Mouse (Mus musculus) hindbrain, embryonic 10.5 days (tissue): ENCODE data around the gene Mutyh. TPM values are rescaled to one million over a fixed set of nuclear protein-coding genes. Genes with fewer than 3 reads are reported as not detected.
A peak's percentile ranks its signal among the peaks of the same experiment; 100 is the strongest.

Experiments used
- DNase-seq: peaks from one replicate; pipeline ENCODE4 v3.0.0-alpha.2; 2017; ENCODE audit warnings: low spot score
- H3K27ac ChIP-seq: fragments of 300-500 bp; sonication (generic); 2 replicates; pipeline ENCODE4 v1.5.1; 2016; ENCODE audit warnings: mild to moderate bottlenecking, moderate library complexity
- H3K27me3 ChIP-seq: fragments of 300-500 bp; sonication (generic); 2 replicates; pipeline ENCODE4 v1.6.1; 2016; ENCODE audit warnings: mild to moderate bottlenecking; ENCODE audit not compliant: poor library complexity, insufficient read depth, severe bottlenecking
- H3K36me3 ChIP-seq: fragments of 300-500 bp; sonication (generic); 2 replicates; pipeline ENCODE4 v1.6.1; 2016; ENCODE audit warnings: mild to moderate bottlenecking, moderate library complexity
- H3K4me1 ChIP-seq: fragments of 300-500 bp; sonication (generic); replicated peaks from 2 replicates; pipeline ENCODE4 v1.6.1; 2016; ENCODE audit warnings: mild to moderate bottlenecking
- H3K4me3 ChIP-seq: fragments of 300-500 bp; sonication (generic); 2 replicates; pipeline ENCODE4 v1.5.1; 2016; ENCODE audit warnings: mild to moderate bottlenecking, moderate library complexity
- H3K9me3 ChIP-seq: fragments of 300-500 bp; sonication (generic); 2 replicates; pipeline ENCODE4 v1.6.1; 2016; ENCODE audit warnings: mild to moderate bottlenecking, moderate library complexity
- WGBS: fragments of 180-500 bp; shearing (Covaris S2); methylation state at CpG from one replicate; pipeline ENCODE4 v1.1.7; 2016; 5-methylcytosine and 5-hydroxymethylcytosine counted together
- polyA plus RNA-seq: library from polyadenylated mRNA; unstranded; fragments of >200 nt; fragmentation: Nextera tagmentation; extraction: Ambion mirVana; gene quantifications from 2 replicates; pipeline ENCODE4 v1.2.1, GENCODE M21; 2016

Mutyh gene
- polyA plus RNA-seq, 1 experiment from 2014 or later: 23.1 TPM

GRCm38 (mm10) chr4:116792453-116792852 lies 15.1 kb upstream of the Mutyh start:
- H3K36me3 ChIP-seq: no peaks in the 10 kb centered on the region
- DNase-seq: no peak
- H3K4me1 ChIP-seq: no peaks in the 10 kb centered on the region
- H3K27me3 ChIP-seq: no peaks in the 10 kb centered on the region
- no peak overlapping the region for H3K27ac ChIP-seq
- WGBS: 91% methylated on average over 8 of the region's 8 CpGs
- no peak overlapping the region for H3K4me3 ChIP-seq
- H3K9me3 ChIP-seq: no peaks in the 10 kb centered on the region

- Histone ChIP-seq H3K27me3 (no peaks in the 10 kb centered on the region), H3K9me3 (no peaks in the 10 kb centered on the region), H3K4me3 (no peak overlapping the region), H3K36me3 (no peaks in the 10 kb centered on the region), H3K27ac (no peak overlapping the region), H3K4me1 (no peaks in the 10 kb centered on the region)
- 74% methylated on average over 2 of the region's 2 CpGs for WGBS
- no peak for DNase-seq
Measured at GRCm38 (mm10) chr4:116794273-116794672, 13.2 kb upstream of the Mutyh start.

GRCm38 (mm10) chr4:116796442-116797110 lies 10.9 kb upstream of the Mutyh start:
- Histone ChIP-seq H3K27ac (no peak overlapping the region), H3K9me3 (no peaks in the 10 kb centered on the region), H3K4me1 (no peaks in the 10 kb centered on the region), H3K36me3 (peaks cover 4% of the 10 kb centered on the region; the same call in 1 of the 2 replicates), H3K4me3 (no peak overlapping the region), H3K27me3 (no peaks in the 10 kb centered on the region)
- DNase-seq: no peak
- WGBS: 90% methylated on average over 1 of the region's 1 CpGs

- no peak overlapping the region for H3K27ac ChIP-seq
- peak; percentile 24 for DNase-seq
- 43% methylated on average over 5 of the region's 5 CpGs for WGBS
Measured at GRCm38 (mm10) chr4:116799901-116800300, 7.6 kb upstream of the Mutyh start.

GRCm38 (mm10) chr4:116811012-116811411 lies 3.5 kb downstream of the Mutyh start:
- H3K4me1 ChIP-seq: peaks cover 10% of the 10 kb centered on the region
- 88% methylated on average over 3 of the region's 3 CpGs for WGBS
- no peak for DNase-seq
- no peaks in the 10 kb centered on the region for H3K9me3 ChIP-seq
- H3K4me3 ChIP-seq: no peak overlapping the region
- H3K27ac ChIP-seq: no peak overlapping the region
- H3K27me3 ChIP-seq: no peaks in the 10 kb centered on the region
- H3K36me3 ChIP-seq: peaks cover 38% of the 10 kb centered on the region

More at GRCm38 (mm10) chr4:116799901-116800300, 7.6 kb upstream of the Mutyh start:
- H3K36me3 ChIP-seq: peaks cover 37% of the 10 kb centered on the region
- H3K4me1 ChIP-seq: no peaks in the 10 kb centered on the region
- H3K4me3 ChIP-seq: no peak overlapping the region
- no peaks in the 10 kb centered on the region for H3K27me3 ChIP-seq
- H3K9me3 ChIP-seq: no peaks in the 10 kb centered on the region

- Histone ChIP-seq H3K27ac (no peak overlapping the region), H3K9me3 (no peaks in the 10 kb centered on the region), H3K36me3 (peaks cover 65% of the 10 kb centered on the region), H3K4me1 (peaks cover 3% of the 10 kb centered on the region), H3K27me3 (peaks cover 20% of the 10 kb centered on the region), H3K4me3 (no peak overlapping the region)
- 92% methylated on average over 5 of the region's 5 CpGs for WGBS
- DNase-seq: no peak
Measured at GRCm38 (mm10) chr4:116815276-116815675, 7.8 kb downstream of the Mutyh start.

- Histone ChIP-seq H3K27me3 (peaks cover 30% of the 10 kb centered on the region), H3K4me1 (peaks cover 17% of the 10 kb centered on the region), H3K9me3 (no peaks in the 10 kb centered on the region), H3K4me3 (no peak overlapping the region), H3K36me3 (peaks cover 55% of the 10 kb centered on the region), H3K27ac (no peak overlapping the region)
- no peak for DNase-seq
- WGBS: 90% methylated on average over 6 of the region's 6 CpGs
Measured at GRCm38 (mm10) chr4:116817486-116817885, 10.0 kb downstream of the Mutyh start.

- Histone ChIP-seq H3K27me3 (peaks cover 38% of the 10 kb centered on the region), H3K4me3 (peak overlapping the region; percentile 58), H3K4me1 (peaks cover 28% of the 10 kb centered on the region), H3K9me3 (no peaks in the 10 kb centered on the region), H3K27ac (peak overlapping the region; percentile 76), H3K36me3 (peaks cover 37% of the 10 kb centered on the region)
- DNase-seq: no peak
- 21% methylated on average over 32 of the region's 32 CpGs for WGBS
Measured at GRCm38 (mm10) chr4:116819968-116820901, 12.7 kb downstream of the Mutyh start.

- Histone ChIP-seq H3K27ac (peak overlapping the region; percentile 76), H3K9me3 (no peaks in the 10 kb centered on the region), H3K4me1 (peaks cover 30% of the 10 kb centered on the region), H3K4me3 (peak overlapping the region; percentile 58), H3K27me3 (peaks cover 38% of the 10 kb centered on the region), H3K36me3 (peaks cover 28% of the 10 kb centered on the region)
- under 1% methylated on average over 51 of the region's 51 CpGs for WGBS
- peak; percentile 77 for DNase-seq
Measured at GRCm38 (mm10) chr4:116820902-116821693, 13.6 kb downstream of the Mutyh start.

GRCm38 (mm10) chr4:116821694-116822016 lies 14.1 kb downstream of the Mutyh start, which contains the start of gene Hpdl:
Hpdl (minus strand) TSS chr4:116821707.
- H3K36me3 ChIP-seq: peaks cover 23% of the 10 kb centered on the region
- H3K27me3 ChIP-seq: peaks cover 38% of the 10 kb centered on the region
- no peak for DNase-seq
- 13% methylated on average over 9 of the region's 9 CpGs for WGBS
- H3K4me1 ChIP-seq: peaks cover 30% of the 10 kb centered on the region
- peak within 1 kb of the TSS; percentile 76 for H3K27ac ChIP-seq
- no peaks in the 10 kb centered on the region for H3K9me3 ChIP-seq
- peak within 1 kb of the TSS; percentile 58 for H3K4me3 ChIP-seq

- Histone ChIP-seq H3K36me3 (no peaks in the 10 kb centered on the region), H3K9me3 (no peaks in the 10 kb centered on the region), H3K27ac (peak overlapping the region; percentile 92), H3K27me3 (peaks cover 26% of the 10 kb centered on the region), H3K4me1 (peaks cover 41% of the 10 kb centered on the region), H3K4me3 (peak overlapping the region; percentile 71)
- DNase-seq: peak; percentile 78
- WGBS: under 1% methylated on average over 29 of the region's 29 CpGs
Measured at GRCm38 (mm10) chr4:116824541-116825004, 17.1 kb downstream of the Mutyh start.

GRCm38 (mm10) chr4:116827819-116828218 lies 20.3 kb downstream of the Mutyh start:
- 2% methylated on average over 4 of the region's 4 CpGs for WGBS

More at GRCm38 (mm10) chr4:116827819-116828218, 20.3 kb downstream of the Mutyh start:
- H3K9me3 ChIP-seq: no peaks in the 10 kb centered on the region
- H3K36me3 ChIP-seq: no peaks in the 10 kb centered on the region
- H3K4me3 ChIP-seq: no peak overlapping the region
- H3K27ac ChIP-seq: peak overlapping the region; percentile 12; the same call in 1 of the 2 replicates
- DNase-seq: peak; percentile 46
- H3K4me1 ChIP-seq: peaks cover 39% of the 10 kb centered on the region
- H3K27me3 ChIP-seq: peaks cover 7% of the 10 kb centered on the region; the same call in 1 of the 2 replicates
